In the genomic region with DNA sequence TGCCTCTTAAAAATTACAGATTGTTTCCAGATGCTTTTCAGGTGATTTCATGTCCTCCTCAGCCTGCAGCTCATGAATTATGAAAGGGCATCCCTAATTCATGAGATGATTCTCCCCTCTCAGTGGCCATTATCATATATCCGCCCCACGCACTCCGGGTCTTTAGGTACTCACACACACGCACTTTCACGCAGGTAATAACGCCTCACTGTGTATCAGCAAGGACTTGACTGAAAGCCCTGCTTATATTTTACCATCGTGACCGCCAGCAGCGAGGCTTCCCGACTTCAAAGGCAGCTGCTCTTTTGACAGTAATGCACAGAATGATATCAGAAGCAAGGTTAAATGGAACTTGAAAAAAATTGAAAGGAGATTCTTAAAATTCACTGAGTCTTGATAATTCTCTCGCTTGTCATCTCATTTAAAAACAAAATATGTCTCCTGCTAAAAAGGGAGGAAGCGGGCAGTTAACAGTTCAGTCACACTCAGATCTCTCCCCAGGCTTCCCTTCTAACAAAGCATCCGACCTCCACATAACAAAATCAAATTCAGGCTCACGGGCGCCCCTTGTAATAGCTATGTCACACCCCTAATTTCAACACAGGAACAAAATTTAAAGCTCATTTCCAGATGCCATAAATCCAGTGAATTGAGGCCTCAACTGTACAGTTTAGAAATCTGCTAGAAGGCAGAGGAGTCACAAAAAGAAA, we compare ENCODE assay signal across 28 mouse cellular contexts. TPM values are rescaled to one million over a fixed set of nuclear protein-coding genes. Genes with fewer than 3 reads are reported as not detected.
DNase-seq lines count a peak whose midpoint lies in the region; ATAC-seq and TF ChIP-seq lines count a peak whose summit lies in the region.
"Had no signal": no experiment of that assay in that cellular context is flagged by ENCODE, and none has a peak within 500 bp of the region (broad histone marks: within the 10 kb centered on the region; RNA-seq: fewer than 3 reads in every experiment).

No protein-coding gene starts in this region.

- no peaks in the 10 kb centered on the region for H3K36me3 ChIP-seq in forebrain, postnatal 0 days (ENCODE audit: insufficient read depth)
- no peaks in the 10 kb centered on the region for H3K36me3 ChIP-seq in forebrain, embryonic 13.5 days (ENCODE audit: poor library complexity, severe bottlenecking)
- no peaks in the 10 kb centered on the region for H3K36me3 ChIP-seq in midbrain, embryonic 13.5 days
- H3K36me3 ChIP-seq in midbrain, embryonic 11.5 days (ENCODE audit: control insufficient read depth, insufficient read depth, low read length) = no peaks in the 10 kb centered on the region
- H3K36me3 ChIP-seq in midbrain, embryonic 16.5 days (ENCODE audit: control insufficient read depth, insufficient read depth, low read length) = no peaks in the 10 kb centered on the region
- H3K36me3 ChIP-seq: embryonic facial prominence, embryonic 13.5 days; hindbrain, embryonic 12.5 days; limb, embryonic 10.5 days; limb, embryonic 15.5 days; liver, embryonic 13.5 days; stomach, embryonic 15.5 days had no signal

- H3K4me2 ChIP-seq in forebrain, postnatal 0 days (ENCODE audit: low read depth) = no peak overlapping the region
- no peak overlapping the region for H3K4me2 ChIP-seq in forebrain, embryonic 13.5 days
- H3K4me2 ChIP-seq in midbrain, embryonic 13.5 days (replicated peaks) = peak overlapping the region; percentile 25
- H3K4me2 ChIP-seq in midbrain, embryonic 11.5 days = no peak overlapping the region
- peak overlapping the region; percentile 36 for H3K4me2 ChIP-seq in midbrain, embryonic 16.5 days (ENCODE audit: low read length)
- H3K4me2 ChIP-seq: embryonic facial prominence, embryonic 13.5 days; hindbrain, embryonic 12.5 days; limb, embryonic 15.5 days; liver, embryonic 13.5 days; stomach, embryonic 15.5 days had no signal

- H3K4me1 ChIP-seq in forebrain, postnatal 0 days (ENCODE audit: insufficient read depth) = no peaks in the 10 kb centered on the region
- no peaks in the 10 kb centered on the region for H3K4me1 ChIP-seq in forebrain, embryonic 13.5 days
- H3K4me1 ChIP-seq in midbrain, embryonic 13.5 days (replicated peaks) = 0 out of 2 replicates have a peak, but pooled peaks cover 8% of the 10 kb centered on the region
- H3K4me1 ChIP-seq in midbrain, embryonic 11.5 days (ENCODE audit: control insufficient read depth, insufficient read depth, low read length) = no peaks in the 10 kb centered on the region; the same call in 1 of the 2 replicates
- H3K4me1 ChIP-seq in midbrain, embryonic 16.5 days (ENCODE audit: control insufficient read depth, insufficient read depth, low read length) = peaks cover 10% of the 10 kb centered on the region
- H3K4me1 ChIP-seq: embryonic facial prominence, embryonic 13.5 days; hindbrain, embryonic 12.5 days; liver, embryonic 13.5 days; stomach, embryonic 15.5 days had no signal

- H3K9me3 ChIP-seq in forebrain, postnatal 0 days (ENCODE audit: low read length) = no peaks in the 10 kb centered on the region
- no peaks in the 10 kb centered on the region for H3K9me3 ChIP-seq in forebrain, embryonic 13.5 days (replicated peaks)
- H3K9me3 ChIP-seq in midbrain, embryonic 13.5 days = no peaks in the 10 kb centered on the region
- no peaks in the 10 kb centered on the region for H3K9me3 ChIP-seq in midbrain, embryonic 11.5 days (ENCODE audit: control insufficient read depth, low read length)
- no peaks in the 10 kb centered on the region for H3K9me3 ChIP-seq in midbrain, embryonic 16.5 days (replicated peaks; ENCODE audit: control insufficient read depth, low read length, poor library complexity, severe bottlenecking)
- H3K9me3 ChIP-seq: embryonic facial prominence, embryonic 13.5 days; hindbrain, embryonic 12.5 days; limb, embryonic 10.5 days; limb, embryonic 15.5 days; liver, embryonic 13.5 days; stomach, embryonic 15.5 days had no signal

- peak; percentile 50; the same call in 1 of the 2 replicates for ATAC-seq in forebrain, postnatal 0 days
- ATAC-seq in forebrain, embryonic 13.5 days = no peak
- ATAC-seq in midbrain, embryonic 13.5 days = 0 out of 2 replicates have a peak, but pooled peaks have one; percentile 55
- no peak for ATAC-seq in midbrain, embryonic 11.5 days (ENCODE audit: low FRiP score)
- ATAC-seq in midbrain, embryonic 16.5 days = peak; percentile 86
- ATAC-seq: CD4-positive, CD25-positive, alpha-beta regulatory T cell, adult 4 months; lung, postnatal 0 days had no signal

- TF ChIP-seq CTCF in forebrain, postnatal 0 days (IDR thresholded peaks at IDR 0.05; ENCODE audit: low read depth) = no peak

- WGBS in forebrain, postnatal 0 days = 61% methylated on average over 15 of the region's 15 CpGs
- 72% methylated on average over 15 of the region's 15 CpGs for WGBS in forebrain, embryonic 13.5 days
- 55% methylated on average over 15 of the region's 15 CpGs for WGBS in midbrain, embryonic 13.5 days
- WGBS in midbrain, embryonic 11.5 days = 83% methylated on average over 15 of the region's 15 CpGs
- WGBS in midbrain, embryonic 16.5 days = 30% methylated on average over 15 of the region's 15 CpGs

- H3K27ac ChIP-seq in forebrain, postnatal 0 days (ENCODE audit: low read depth, low read length) = no peak overlapping the region; the same call in 1 of the 2 replicates
- no peak overlapping the region for H3K27ac ChIP-seq in forebrain, embryonic 13.5 days
- peak overlapping the region; percentile 64 for H3K27ac ChIP-seq in midbrain, embryonic 13.5 days
- H3K27ac ChIP-seq in midbrain, embryonic 11.5 days (ENCODE audit: low read depth, low read length) = no peak overlapping the region
- H3K27ac ChIP-seq in midbrain, embryonic 16.5 days (ENCODE audit: low read length) = peak overlapping the region; percentile 58
- H3K27ac ChIP-seq: embryonic facial prominence, embryonic 13.5 days; hindbrain, embryonic 12.5 days; limb, embryonic 10.5 days; limb, embryonic 15.5 days; liver, embryonic 13.5 days; macrophage; stomach, embryonic 15.5 days had no signal

- H3K27me3 ChIP-seq in forebrain, postnatal 0 days (ENCODE audit: insufficient read depth, low read length) = no peaks in the 10 kb centered on the region
- no peaks in the 10 kb centered on the region for H3K27me3 ChIP-seq in forebrain, embryonic 13.5 days
- no peaks in the 10 kb centered on the region for H3K27me3 ChIP-seq in midbrain, embryonic 13.5 days
- H3K27me3 ChIP-seq in midbrain, embryonic 11.5 days (ENCODE audit: control insufficient read depth, insufficient read depth, low read length) = no peaks in the 10 kb centered on the region
- no peaks in the 10 kb centered on the region for H3K27me3 ChIP-seq in midbrain, embryonic 16.5 days (ENCODE audit: control insufficient read depth, insufficient read depth, low read depth, low read length)
- H3K27me3 ChIP-seq: embryonic facial prominence, embryonic 13.5 days; hindbrain, embryonic 12.5 days; limb, embryonic 15.5 days; liver, embryonic 13.5 days; stomach, embryonic 15.5 days had no signal

- no peak overlapping the region for H3K4me3 ChIP-seq in forebrain, postnatal 0 days (ENCODE audit: low read depth, low read length)
- no peak overlapping the region for H3K4me3 ChIP-seq in forebrain, embryonic 13.5 days
- H3K4me3 ChIP-seq in midbrain, embryonic 13.5 days (replicated peaks) = no peak overlapping the region
- H3K4me3 ChIP-seq in midbrain, embryonic 11.5 days (ENCODE audit: low read depth, low read length) = no peak overlapping the region
- H3K4me3 ChIP-seq in midbrain, embryonic 16.5 days (ENCODE audit: low read depth, low read length) = peak overlapping the region; percentile 14; the same call in 1 of the 2 replicates
- H3K4me3 ChIP-seq: embryonic facial prominence, embryonic 13.5 days; hindbrain, embryonic 12.5 days; limb, embryonic 10.5 days; limb, embryonic 15.5 days; liver, embryonic 13.5 days; stomach, embryonic 15.5 days had no signal

- no peak for DNase-seq in forebrain, postnatal 0 days
- DNase-seq in midbrain, embryonic 11.5 days (ENCODE audit: low spot score, missing footprints) = no peak
- DNase-seq in retina, postnatal 1 day = peak; percentile 25
- no peak for DNase-seq in lung, postnatal 25 days (ENCODE audit: low spot score)
- DNase-seq: adrenal gland, postnatal 25 days; cerebellum, adult 18-20 months; cerebellum, postnatal 10 days; gastrocnemius, postnatal 14 days; heart, postnatal 14 days; kidney, adult 2 months; layer of hippocampus, postnatal 36 days; liver, embryonic 13.5 days; lung, adult 18-20 months; right cerebral cortex, postnatal 25 days had no signal

- no peak overlapping the region for H3K9ac ChIP-seq in forebrain, postnatal 0 days
- H3K9ac ChIP-seq in forebrain, embryonic 13.5 days = no peak overlapping the region
- H3K9ac ChIP-seq in midbrain, embryonic 13.5 days (replicated peaks) = no peak overlapping the region
- no peak overlapping the region for H3K9ac ChIP-seq in midbrain, embryonic 11.5 days (ENCODE audit: low read length)
- peak overlapping the region; percentile 50 for H3K9ac ChIP-seq in midbrain, embryonic 16.5 days (ENCODE audit: low read depth, low read length)
- H3K9ac ChIP-seq: embryonic facial prominence, embryonic 13.5 days; hindbrain, embryonic 12.5 days; limb, embryonic 15.5 days; liver, embryonic 13.5 days; stomach, embryonic 15.5 days had no signal

RNA-seq across cellular contexts. Expression of gene Fam160a1, which starts 3.9 kb away (rescaled TPM):
- 2.6 and 2.8 TPM in 2 replicates for total RNA-seq in forebrain, postnatal 0 days (2014; rRNA removed)
- polyA plus RNA-seq in forebrain, postnatal 0 days (2015; fragmentation: Nextera tagmentation; extraction: Ambion mirVana) = 0.57 and 0.67 TPM in 2 replicates
- polyA plus RNA-seq in forebrain, embryonic 13.5 days (2015; fragmentation: Nextera tagmentation; extraction: Ambion mirVana) = 0.13 and 0.21 TPM in 2 replicates
- 0.09 and 0.14 TPM in 2 replicates for polyA plus RNA-seq in midbrain, embryonic 13.5 days (2015; fragmentation: Nextera tagmentation; extraction: Ambion mirVana)
- 0.43 and 0.48 TPM in 2 replicates for polyA plus RNA-seq in midbrain, embryonic 11.5 days (2014; fragmentation: Nextera tagmentation; extraction: Ambion mirVana)
- polyA plus RNA-seq in midbrain, embryonic 16.5 days (2015; fragmentation: Nextera tagmentation; extraction: Ambion mirVana) = 0.22 and 0.38 TPM in 2 replicates
- total RNA-seq: common myeloid progenitor, adult 5-6 weeks; granulocyte monocyte progenitor cell, adult 5-6 weeks; megakaryocyte-erythroid progenitor cell, adult 5-6 weeks had no signal
- polyA plus RNA-seq: macrophage had no signal

Comparison
In these comparisons a context has a peak if more than half of its experiments do, and no peak if none do; other contexts are left out.
1. ATAC-seq: peak in forebrain, postnatal 0 days (single experiment), midbrain, embryonic 13.5 days (single experiment) and midbrain, embryonic 16.5 days (single experiment); none in forebrain, embryonic 13.5 days (single experiment) and midbrain, embryonic 11.5 days (single experiment).
2. H3K27ac ChIP-seq: peak in midbrain, embryonic 13.5 days (single experiment) and midbrain, embryonic 16.5 days (single experiment); none in forebrain, postnatal 0 days (single experiment), forebrain, embryonic 13.5 days (single experiment) and midbrain, embryonic 11.5 days (single experiment).
3. H3K4me2 ChIP-seq: peak in midbrain, embryonic 13.5 days (single experiment) and midbrain, embryonic 16.5 days (single experiment); none in forebrain, postnatal 0 days (single experiment), forebrain, embryonic 13.5 days (single experiment) and midbrain, embryonic 11.5 days (single experiment).